Mouse (Mus musculus) intestine, embryonic 15.5 days (tissue): ENCODE data around the gene Yif1a. TPM values are rescaled to one million over a fixed set of nuclear protein-coding genes. Genes with fewer than 3 reads are reported as not detected.

Experiments
- ATAC-seq: fragments of 200-750 bp; cut with Nextera tagmentation; 2 replicates; pipeline ENCODE4 v1.8.0; 2017; ENCODE audit warnings: moderate TSS enrichment, moderate library complexity
- H3K27ac ChIP-seq: fragments of 300-500 bp; sonication (generic); 2 replicates; pipeline ENCODE4 v1.5.1; 2015; ENCODE audit warnings: mild to moderate bottlenecking, inconsistent platforms
- H3K27me3 ChIP-seq: fragments of 300-500 bp; sonication (generic); replicated peaks from 2 replicates; pipeline ENCODE4 v1.6.1; 2015; ENCODE audit warnings: inconsistent platforms
- H3K36me3 ChIP-seq: fragments of 300-500 bp; sonication (generic); 2 replicates; pipeline ENCODE4 v1.6.1; 2015; ENCODE audit warnings: inconsistent platforms
- H3K4me1 ChIP-seq: fragments of 300-500 bp; sonication (generic); replicated peaks from 2 replicates; pipeline ENCODE4 v1.6.1; 2015; ENCODE audit warnings: inconsistent platforms
- H3K4me2 ChIP-seq: fragments of 300-500 bp; sonication (generic); replicated peaks from 2 replicates; pipeline ENCODE4 v1.6.1; 2015; ENCODE audit warnings: mild to moderate bottlenecking, inconsistent platforms
- H3K4me3 ChIP-seq: fragments of 300-500 bp; sonication (generic); replicated peaks from 2 replicates; pipeline ENCODE4 v1.5.1; 2015; ENCODE audit warnings: inconsistent platforms
- H3K9ac ChIP-seq: fragments of 300-500 bp; sonication (generic); 2 replicates; pipeline ENCODE4 v1.6.1; 2015; ENCODE audit warnings: inconsistent platforms
- H3K9me3 ChIP-seq: fragments of 300-500 bp; sonication (generic); 2 replicates; pipeline ENCODE4 v1.6.1; 2016; ENCODE audit warnings: inconsistent platforms
- WGBS: fragments of 180-500 bp; shearing (Covaris S2); methylation state at CpG from one replicate; pipeline ENCODE4 v1.1.7; 2015; 5-methylcytosine and 5-hydroxymethylcytosine counted together
- polyA plus RNA-seq: library from polyadenylated mRNA; unstranded; fragments of >200 nt; fragmentation: Nextera tagmentation; extraction: Ambion mirVana; gene quantifications from 2 replicates; pipeline ENCODE4 v1.2.1, GENCODE M21; 2015

Gene Yif1a
- polyA plus RNA-seq, 1 experiment from 2014 or later = 109 TPM

DNA sequence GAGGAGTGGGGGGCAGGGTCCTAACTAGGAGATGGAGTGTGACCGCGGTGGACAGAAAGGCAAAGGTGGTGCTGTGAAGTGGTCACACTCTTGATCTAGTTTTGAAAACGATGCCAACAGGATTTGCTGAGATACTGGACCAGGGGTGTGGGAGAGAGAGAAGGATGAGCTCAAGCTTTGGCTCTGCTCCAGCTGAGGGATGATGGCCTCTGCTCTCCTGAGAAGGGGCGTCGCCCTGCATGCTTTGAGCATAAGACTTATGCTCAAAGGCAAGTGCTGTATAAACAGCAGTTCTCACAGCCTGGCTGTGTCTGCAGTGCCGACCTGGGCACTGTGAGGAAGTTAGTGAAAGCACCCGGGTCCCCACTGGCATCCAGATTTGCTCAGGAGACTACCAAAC, 23.2 kb upstream of the Yif1a start:
- Histone ChIP-seq H3K4me3 (no peak overlapping the region), H3K27ac (peak overlapping the region; percentile 15; the same call in 1 of the 2 replicates), H3K36me3 (no peaks in the 10 kb centered on the region), H3K27me3 (peaks cover 19% of the 10 kb centered on the region), H3K9me3 (no peaks in the 10 kb centered on the region), H3K4me2 (no peak overlapping the region), H3K9ac (no peak overlapping the region), H3K4me1 (peaks cover 51% of the 10 kb centered on the region)
- no peak for ATAC-seq
- 34% methylated on average over 7 of the region's 7 CpGs for WGBS

DNA sequence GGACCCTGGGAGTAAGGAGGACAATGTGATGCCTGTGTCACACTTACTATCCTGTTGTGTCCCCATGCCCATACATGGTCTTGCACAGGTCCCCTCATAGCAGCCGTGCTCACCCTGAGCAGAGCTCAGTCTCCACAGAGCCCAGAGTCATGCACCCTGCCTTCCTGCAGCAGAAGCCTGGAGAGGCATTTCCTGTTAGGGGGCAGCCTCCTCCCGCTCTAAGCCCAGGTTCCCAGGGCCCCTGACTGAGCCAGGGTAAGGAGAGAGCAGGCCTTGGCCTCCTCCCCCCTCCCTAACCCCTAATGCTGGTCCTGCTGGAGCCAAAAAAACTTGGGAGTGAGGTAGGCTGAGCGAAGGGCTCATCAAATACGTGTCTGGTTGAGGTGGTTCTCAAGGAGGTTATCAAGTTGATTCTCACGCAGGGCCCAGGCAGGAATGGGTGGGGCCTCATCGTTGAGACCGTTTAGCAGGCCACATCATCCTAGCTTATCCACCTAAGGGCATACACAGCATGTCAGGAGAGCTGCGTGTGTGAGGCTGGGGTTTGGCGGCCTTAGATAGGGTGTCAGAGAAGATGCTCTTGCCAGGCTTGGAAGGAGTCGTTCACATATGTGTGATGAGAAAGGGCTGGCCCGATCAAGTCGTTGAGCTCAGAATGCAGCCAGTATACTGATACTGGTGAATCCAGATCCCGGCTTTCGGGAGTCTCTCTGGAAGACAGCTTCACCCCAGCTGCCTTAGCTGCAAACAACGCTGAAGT, 21.1 kb upstream of the Yif1a start:
- peak; percentile 6 for ATAC-seq
- H3K4me3 ChIP-seq = peak overlapping the region; percentile 55
- no peaks in the 10 kb centered on the region for H3K36me3 ChIP-seq
- H3K9me3 ChIP-seq = no peaks in the 10 kb centered on the region
- H3K4me1 ChIP-seq = peaks cover 58% of the 10 kb centered on the region
- WGBS = 10% methylated on average over 15 of the region's 15 CpGs
- peak overlapping the region; percentile 90 for H3K4me2 ChIP-seq
- H3K27me3 ChIP-seq = peaks cover 21% of the 10 kb centered on the region
- peak overlapping the region; percentile 79; the same call in 1 of the 2 replicates for H3K9ac ChIP-seq
- H3K27ac ChIP-seq = peak overlapping the region; percentile 86

DNA sequence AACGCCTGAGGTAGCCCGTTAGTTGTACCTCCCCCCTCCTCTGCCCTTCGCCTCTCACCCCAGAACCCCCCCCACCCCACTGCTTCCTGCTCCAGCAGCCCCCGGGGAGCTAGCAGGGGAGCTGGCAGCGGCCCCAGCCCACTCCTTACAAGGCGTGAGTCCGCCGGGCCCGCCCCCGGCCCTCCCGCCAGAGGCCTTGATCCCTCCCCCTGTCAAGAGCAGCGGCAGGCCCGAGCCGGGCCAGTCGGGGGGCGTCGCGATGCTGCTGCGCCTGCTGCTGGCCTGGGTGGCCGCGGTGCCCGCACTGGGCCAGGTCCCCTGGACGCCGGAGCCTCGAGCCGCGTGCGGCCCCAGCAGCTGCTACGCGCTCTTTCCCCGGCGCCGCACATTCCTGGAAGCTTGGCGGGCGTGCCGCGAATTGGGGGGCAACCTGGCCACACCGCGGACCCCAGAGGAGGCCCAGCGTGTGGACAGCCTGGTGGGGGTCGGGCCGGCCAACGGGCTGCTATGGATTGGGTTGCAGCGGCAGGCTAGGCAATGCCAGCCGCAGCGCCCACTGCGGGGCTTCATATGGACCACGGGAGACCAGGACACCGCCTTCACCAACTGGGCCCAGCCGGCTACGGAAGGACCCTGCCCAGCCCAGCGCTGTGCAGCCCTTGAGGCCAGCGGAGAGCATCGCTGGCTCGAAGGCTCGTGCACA, 20.3 kb upstream of the Yif1a start, which contains the start of gene Cd248:
Gene Cd248 (plus strand): TSS at position 212 of the 703 bp plus-strand sequence.
- H3K4me1 ChIP-seq = peaks cover 63% of the 10 kb centered on the region
- H3K27me3 ChIP-seq = peaks cover 21% of the 10 kb centered on the region
- ATAC-seq = peak; percentile 66
- 2% methylated on average over 55 of the region's 56 CpGs for WGBS
- H3K4me3 ChIP-seq = peak within 1 kb of the TSS; percentile 55
- no peaks in the 10 kb centered on the region for H3K36me3 ChIP-seq
- H3K9me3 ChIP-seq = no peaks in the 10 kb centered on the region
- H3K27ac ChIP-seq = peak within 1 kb of the TSS; percentile 86
- H3K9ac ChIP-seq = peak within 1 kb of the TSS; percentile 79
- peak within 1 kb of the TSS; percentile 90 for H3K4me2 ChIP-seq

DNA sequence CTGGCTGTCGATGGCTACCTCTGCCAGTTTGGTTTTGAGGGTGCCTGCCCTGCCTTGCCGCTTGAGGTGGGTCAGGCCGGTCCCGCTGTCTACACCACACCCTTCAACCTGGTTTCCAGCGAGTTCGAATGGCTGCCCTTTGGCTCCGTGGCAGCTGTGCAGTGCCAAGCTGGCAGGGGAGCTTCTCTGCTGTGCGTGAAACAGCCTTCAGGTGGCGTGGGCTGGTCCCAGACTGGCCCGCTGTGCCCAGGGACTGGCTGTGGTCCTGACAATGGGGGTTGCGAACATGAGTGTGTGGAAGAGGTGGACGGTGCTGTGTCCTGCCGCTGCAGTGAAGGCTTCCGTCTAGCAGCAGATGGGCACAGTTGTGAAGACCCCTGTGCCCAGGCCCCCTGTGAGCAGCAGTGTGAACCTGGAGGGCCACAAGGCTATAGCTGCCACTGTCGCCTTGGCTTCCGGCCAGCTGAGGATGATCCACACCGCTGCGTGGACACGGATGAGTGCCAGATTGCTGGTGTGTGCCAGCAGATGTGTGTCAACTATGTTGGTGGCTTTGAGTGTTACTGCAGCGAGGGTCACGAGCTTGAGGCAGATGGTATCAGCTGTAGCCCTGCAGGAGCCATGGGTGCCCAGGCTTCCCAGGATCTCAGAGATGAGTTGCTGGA, 19.6 kb upstream of the Yif1a start:
- Histone ChIP-seq H3K4me2 (peak overlapping the region; percentile 90), H3K27ac (peak overlapping the region; percentile 86), H3K4me1 (peaks cover 64% of the 10 kb centered on the region), H3K27me3 (peaks cover 21% of the 10 kb centered on the region), H3K9me3 (no peaks in the 10 kb centered on the region), H3K9ac (peak overlapping the region; percentile 79), H3K4me3 (peak overlapping the region; percentile 55), H3K36me3 (no peaks in the 10 kb centered on the region)
- WGBS = 33% methylated on average over 21 of the region's 21 CpGs
- no peak for ATAC-seq

DNA sequence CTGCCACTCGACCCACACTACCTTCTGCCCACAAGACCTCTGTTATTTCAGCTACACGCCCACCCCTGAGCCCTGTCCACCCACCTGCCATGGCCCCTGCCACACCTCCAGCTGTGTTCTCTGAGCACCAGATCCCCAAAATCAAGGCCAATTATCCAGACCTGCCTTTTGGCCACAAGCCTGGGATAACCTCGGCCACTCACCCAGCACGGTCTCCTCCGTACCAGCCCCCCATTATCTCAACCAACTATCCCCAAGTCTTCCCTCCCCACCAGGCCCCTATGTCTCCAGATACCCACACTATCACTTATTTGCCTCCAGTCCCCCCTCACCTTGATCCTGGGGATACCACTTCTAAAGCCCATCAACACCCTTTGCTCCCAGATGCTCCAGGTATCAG, 18.9 kb upstream of the Yif1a start:
- Histone ChIP-seq H3K4me2 (peak overlapping the region; percentile 90), H3K36me3 (no peaks in the 10 kb centered on the region), H3K9me3 (no peaks in the 10 kb centered on the region), H3K4me3 (peak overlapping the region; percentile 55), H3K27ac (no peak overlapping the region), H3K4me1 (peaks cover 64% of the 10 kb centered on the region), H3K27me3 (peaks cover 21% of the 10 kb centered on the region), H3K9ac (no peak overlapping the region; the same call in 1 of the 2 replicates)
- 75% methylated on average over 5 of the region's 5 CpGs for WGBS
- no peak for ATAC-seq

DNA sequence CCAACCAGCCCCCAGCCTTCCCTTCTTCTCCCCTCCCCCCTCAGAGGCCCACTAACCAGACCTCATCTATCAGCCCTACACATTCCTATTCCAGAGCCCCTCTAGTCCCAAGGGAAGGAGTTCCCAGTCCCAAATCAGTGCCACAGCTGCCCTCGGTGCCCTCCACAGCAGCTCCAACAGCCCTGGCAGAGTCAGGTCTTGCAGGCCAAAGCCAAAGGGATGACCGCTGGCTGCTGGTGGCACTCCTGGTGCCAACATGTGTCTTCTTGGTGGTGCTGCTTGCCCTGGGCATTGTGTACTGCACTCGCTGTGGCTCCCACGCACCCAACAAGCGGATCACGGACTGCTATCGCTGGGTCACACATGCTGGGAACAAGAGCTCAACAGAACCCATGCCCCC, 18.4 kb upstream of the Yif1a start:
- H3K27me3 ChIP-seq = peaks cover 21% of the 10 kb centered on the region
- H3K36me3 ChIP-seq = no peaks in the 10 kb centered on the region
- ATAC-seq = no peak
- H3K27ac ChIP-seq = peak overlapping the region; percentile 88; the same call in 1 of the 2 replicates
- no peaks in the 10 kb centered on the region for H3K9me3 ChIP-seq
- H3K4me2 ChIP-seq = peak overlapping the region; percentile 90
- H3K9ac ChIP-seq = peak overlapping the region; percentile 28
- WGBS = 70% methylated on average over 7 of the region's 7 CpGs
- peaks cover 62% of the 10 kb centered on the region for H3K4me1 ChIP-seq
- H3K4me3 ChIP-seq = peak overlapping the region; percentile 55

DNA sequence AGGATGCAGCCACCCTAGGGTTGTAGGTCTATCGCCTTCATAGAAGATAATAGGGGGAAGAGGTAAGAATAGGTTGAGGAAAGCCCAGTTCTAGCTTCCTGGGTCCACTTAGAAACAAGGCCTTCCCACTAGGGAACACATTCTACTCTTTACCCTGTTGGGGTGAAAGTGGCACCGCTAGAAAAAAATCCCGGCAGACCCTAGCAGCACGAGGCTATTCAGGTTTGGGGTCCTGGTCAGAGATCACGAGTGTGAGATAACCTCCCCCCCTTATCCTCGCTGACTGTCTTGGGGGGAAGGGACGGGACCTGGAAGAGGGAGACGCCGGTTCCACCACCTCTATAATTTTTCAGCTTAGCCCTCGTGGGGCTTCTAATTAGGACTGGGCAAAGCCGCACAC, 17.3 kb upstream of the Yif1a start:
- Histone ChIP-seq H3K4me1 (peaks cover 57% of the 10 kb centered on the region), H3K4me3 (peak overlapping the region; percentile 55), H3K27me3 (peaks cover 21% of the 10 kb centered on the region), H3K9ac (peak overlapping the region; percentile 48), H3K36me3 (no peaks in the 10 kb centered on the region), H3K27ac (peak overlapping the region; percentile 88), H3K9me3 (no peaks in the 10 kb centered on the region), H3K4me2 (peak overlapping the region; percentile 90)
- no peak for ATAC-seq
- 9% methylated on average over 11 of the region's 11 CpGs for WGBS

DNA sequence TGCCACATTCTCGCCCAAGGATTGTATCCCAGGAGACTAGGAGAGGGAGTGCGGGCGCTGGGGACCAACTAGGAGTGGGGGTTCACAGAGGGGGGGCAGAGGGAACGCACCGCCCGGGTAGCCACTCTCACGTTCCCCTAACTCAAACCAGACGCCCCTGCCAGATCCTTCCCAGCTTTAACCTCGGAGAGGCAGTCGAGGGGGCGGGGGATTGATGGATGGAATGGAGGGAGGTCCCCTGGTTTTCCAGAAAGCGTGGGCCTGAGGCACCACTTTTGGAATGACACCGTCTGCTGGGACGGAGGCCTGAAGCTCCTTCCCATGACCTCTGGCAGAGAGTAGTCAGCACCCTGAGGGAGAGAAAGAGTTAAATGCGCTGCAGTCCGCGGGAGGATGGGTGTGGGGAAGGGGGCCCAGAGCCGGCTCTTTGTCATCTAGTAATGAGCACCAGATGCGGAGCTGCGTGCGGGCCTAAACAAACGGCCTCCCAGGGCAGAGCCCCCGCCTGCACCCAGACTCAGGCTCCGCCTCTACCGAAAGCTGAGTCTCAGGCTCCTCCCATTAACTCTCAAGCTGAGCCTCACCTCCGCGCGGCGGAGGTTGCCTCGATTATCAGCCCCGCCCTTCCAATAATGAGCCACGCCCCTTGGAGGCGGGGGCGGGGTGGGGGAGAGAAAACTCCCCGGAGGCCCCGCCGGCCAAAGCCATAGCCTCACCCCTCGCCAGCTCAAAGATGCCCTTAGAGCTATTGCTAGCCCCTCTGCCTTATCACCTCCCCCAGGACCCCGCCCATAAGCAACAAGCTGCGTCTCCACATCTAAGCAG, 16.6 kb upstream of the Yif1a start:
- peak; percentile 90 for ATAC-seq
- Histone ChIP-seq H3K27ac (peak overlapping the region; percentile 88), H3K4me3 (peak overlapping the region; percentile 55), H3K9ac (peak overlapping the region; percentile 48), H3K27me3 (peaks cover 21% of the 10 kb centered on the region), H3K4me2 (peak overlapping the region; percentile 90), H3K9me3 (no peaks in the 10 kb centered on the region), H3K4me1 (peaks cover 56% of the 10 kb centered on the region), H3K36me3 (no peaks in the 10 kb centered on the region)
- 2% methylated on average over 40 of the region's 40 CpGs for WGBS

DNA sequence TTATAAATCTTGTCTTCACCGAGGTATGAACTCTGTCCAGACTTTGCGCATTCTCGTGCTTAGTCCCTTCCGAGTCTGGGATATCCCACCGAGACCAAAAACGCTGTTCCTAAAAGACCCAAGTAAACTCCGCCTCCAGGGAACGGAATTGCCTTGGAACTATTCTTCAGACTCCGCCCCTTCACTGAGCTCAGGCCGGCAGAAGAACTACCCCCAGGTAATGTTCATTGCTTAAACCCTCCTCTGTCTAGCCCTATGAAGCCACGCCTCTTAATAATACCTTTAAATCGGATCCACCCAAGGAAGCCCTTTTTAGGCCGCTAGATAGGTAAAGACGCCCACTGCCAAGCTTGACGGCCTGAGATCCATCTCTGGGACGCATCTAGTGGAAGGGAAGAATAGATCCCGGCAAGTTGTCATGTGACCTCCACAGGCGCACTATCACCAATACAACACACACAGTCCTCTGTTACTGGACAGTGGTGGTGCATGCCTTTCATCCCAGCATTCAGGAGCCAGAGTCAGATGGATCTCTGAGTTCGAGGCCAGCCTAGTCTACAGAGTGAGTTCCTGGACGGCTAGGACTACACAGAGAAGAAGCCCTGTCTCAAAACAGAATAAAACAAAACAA, 15.8 kb upstream of the Yif1a start:
- Histone ChIP-seq H3K4me3 (peak overlapping the region; percentile 55), H3K27ac (peak overlapping the region; percentile 88), H3K36me3 (no peaks in the 10 kb centered on the region), H3K27me3 (peaks cover 21% of the 10 kb centered on the region), H3K4me1 (peaks cover 49% of the 10 kb centered on the region), H3K9ac (no peak overlapping the region), H3K4me2 (peak overlapping the region; percentile 90), H3K9me3 (no peaks in the 10 kb centered on the region)
- 2% methylated on average over 20 of the region's 20 CpGs for WGBS
- peak; percentile 36 for ATAC-seq

DNA sequence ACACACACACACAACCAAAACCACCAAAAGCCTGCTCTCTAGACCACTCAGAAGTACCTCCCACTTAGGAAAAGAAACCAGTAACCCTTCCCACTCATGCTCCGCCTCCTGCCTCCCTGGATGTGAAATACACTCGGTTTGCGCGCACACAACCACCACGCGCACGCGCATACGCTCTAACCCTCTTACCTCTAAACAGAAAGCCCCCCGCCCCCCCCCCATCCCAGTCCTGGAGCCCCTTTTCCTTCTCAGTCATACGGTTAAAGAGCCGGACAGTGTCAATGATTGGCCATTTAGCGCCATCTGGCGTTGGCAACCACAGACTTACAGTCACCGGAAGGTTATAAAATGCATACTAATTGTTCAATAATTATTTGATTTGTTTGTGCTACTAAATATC, 15.3 kb upstream of the Yif1a start:
- no peak; the same call in 1 of the 2 replicates for ATAC-seq
- Histone ChIP-seq H3K4me1 (peaks cover 45% of the 10 kb centered on the region), H3K27me3 (peaks cover 18% of the 10 kb centered on the region), H3K9ac (no peak overlapping the region), H3K4me2 (peak overlapping the region; percentile 90), H3K36me3 (no peaks in the 10 kb centered on the region), H3K27ac (no peak overlapping the region; the same call in 1 of the 2 replicates), H3K9me3 (no peaks in the 10 kb centered on the region), H3K4me3 (peak overlapping the region; percentile 55)
- 2% methylated on average over 15 of the region's 15 CpGs for WGBS

DNA sequence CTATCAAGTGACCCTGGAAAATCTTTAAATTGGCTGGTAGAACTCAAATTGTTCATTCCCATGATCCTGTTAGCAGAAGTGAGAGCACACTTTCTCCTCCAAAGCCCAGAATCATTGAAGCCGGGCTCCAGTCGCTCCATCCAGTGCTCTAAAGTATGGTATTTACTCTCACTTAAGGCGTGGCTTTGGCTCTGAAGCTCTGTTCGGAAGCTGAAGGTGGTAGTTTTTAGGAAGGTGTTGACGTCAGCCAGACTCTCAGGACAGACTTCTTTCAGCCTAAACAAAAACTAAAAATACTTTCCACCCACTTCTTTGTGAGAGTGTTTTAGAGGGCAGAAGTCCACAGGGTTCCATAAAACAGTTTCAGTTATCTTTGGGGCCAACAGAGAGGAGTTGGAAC, 14.8 kb upstream of the Yif1a start:
- no peak overlapping the region for H3K4me2 ChIP-seq
- H3K4me1 ChIP-seq = peaks cover 41% of the 10 kb centered on the region
- no peaks in the 10 kb centered on the region for H3K9me3 ChIP-seq
- H3K27me3 ChIP-seq = peaks cover 13% of the 10 kb centered on the region
- no peaks in the 10 kb centered on the region for H3K36me3 ChIP-seq
- WGBS = 22% methylated on average over 5 of the region's 5 CpGs
- H3K27ac ChIP-seq = no peak overlapping the region
- no peak overlapping the region for H3K4me3 ChIP-seq
- no peak for ATAC-seq
- H3K9ac ChIP-seq = no peak overlapping the region
